Mouse (Mus musculus): ENCODE measurements at regions not wholly inside any gene's neighbourhood (a gene's known extent, or its start where the extent isn't known, plus 50 kb on each side); places are given as distances from the start of the nearest gene placed in this dataset.
A peak's percentile ranks its signal among the peaks of the same experiment; 100 is the strongest.

GRCm38 (mm10) chr2:48539465-48540055 is 274.3 kb upstream of the Acvr2a start:
- no peak for DNase-seq (ENCODE audit: low spot score)

- DNase-seq (ENCODE audit: low spot score), result no peak
These were observed 269.5 kb upstream of the Acvr2a start for GRCm38 (mm10) chr2:48544377-48544776.

DNA sequence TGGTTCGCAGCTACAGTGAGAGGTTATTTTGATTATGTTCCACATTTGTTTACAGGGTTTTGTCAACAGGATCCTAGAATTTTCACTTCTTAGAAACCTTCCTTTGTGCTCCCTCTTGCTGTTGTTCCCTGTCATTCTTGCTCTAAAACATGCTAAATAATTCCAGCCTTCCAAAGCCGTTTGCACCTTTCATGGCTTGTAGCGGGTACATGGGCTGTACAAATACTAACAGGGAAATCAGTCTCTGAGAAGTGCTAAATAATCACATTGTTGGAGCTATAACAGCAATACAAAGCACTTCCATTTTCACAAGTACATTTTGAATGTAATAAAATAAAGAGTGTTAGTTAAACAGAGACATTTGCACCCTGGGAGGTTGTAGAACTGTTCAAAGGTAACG is 268.8 kb upstream of the Acvr2a start:
- DNase-seq (ENCODE audit: low spot score), result no peak

DNA sequence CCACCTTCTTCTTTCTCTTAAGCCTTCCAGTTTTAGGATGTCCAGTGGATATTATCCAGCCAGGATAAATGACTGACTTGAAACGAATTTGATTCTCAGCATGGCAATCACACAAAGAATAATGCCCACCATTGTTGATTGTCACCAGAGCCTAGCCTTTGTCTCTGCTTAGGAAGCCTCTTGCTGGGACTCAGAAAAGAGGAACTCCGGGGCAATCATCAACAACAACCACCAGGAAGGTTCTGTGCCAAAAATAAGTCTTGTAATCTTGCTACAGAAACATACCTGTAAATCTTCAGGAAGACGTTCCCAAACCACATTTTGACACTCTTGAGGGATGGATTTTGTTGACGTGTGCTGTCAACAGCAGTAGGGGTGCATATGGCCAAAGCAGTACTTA is 268.2 kb upstream of the Acvr2a start:
- DNase-seq (ENCODE audit: low spot score), result no peak

GRCm38 (mm10) chr2:48546194-48546593 is 267.7 kb upstream of the Acvr2a start:
- DNase-seq (ENCODE audit: low spot score), result no peak

GRCm38 (mm10) chr2:48556600-48556999 is 257.3 kb upstream of the Acvr2a start:
- no peak for DNase-seq (ENCODE audit: low spot score)

GRCm38 (mm10) chr2:48557123-48557522 is 256.8 kb upstream of the Acvr2a start:
- no peak for DNase-seq (ENCODE audit: low spot score)

DNA sequence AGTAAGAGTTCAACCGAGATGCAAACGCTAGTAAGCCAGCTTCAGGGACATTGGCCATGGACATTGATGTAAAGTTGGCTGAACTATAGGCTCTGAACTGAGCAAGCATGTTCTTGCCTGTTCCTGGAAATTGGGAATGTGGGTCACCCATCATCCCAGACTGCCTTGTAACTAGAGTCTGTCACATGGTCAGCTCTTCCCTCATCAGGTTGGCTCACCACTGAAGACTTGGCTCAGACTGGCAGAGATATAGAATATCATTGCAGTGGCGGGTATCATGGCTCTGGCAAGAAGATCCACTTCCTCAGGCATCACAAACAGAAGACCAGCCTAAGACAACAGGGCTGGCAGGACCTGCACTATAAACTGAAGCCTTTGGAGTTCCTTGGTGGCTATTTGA is 255.3 kb upstream of the Acvr2a start:
- DNase-seq (ENCODE audit: low spot score), result no peak

- DNase-seq (ENCODE audit: low spot score), result no peak
These were observed 250.3 kb upstream of the Acvr2a start for GRCm38 (mm10) chr2:48563636-48564035.

GRCm38 (mm10) chr2:48564170-48564569 is 249.7 kb upstream of the Acvr2a start:
- no peak for DNase-seq (ENCODE audit: low spot score)

DNA sequence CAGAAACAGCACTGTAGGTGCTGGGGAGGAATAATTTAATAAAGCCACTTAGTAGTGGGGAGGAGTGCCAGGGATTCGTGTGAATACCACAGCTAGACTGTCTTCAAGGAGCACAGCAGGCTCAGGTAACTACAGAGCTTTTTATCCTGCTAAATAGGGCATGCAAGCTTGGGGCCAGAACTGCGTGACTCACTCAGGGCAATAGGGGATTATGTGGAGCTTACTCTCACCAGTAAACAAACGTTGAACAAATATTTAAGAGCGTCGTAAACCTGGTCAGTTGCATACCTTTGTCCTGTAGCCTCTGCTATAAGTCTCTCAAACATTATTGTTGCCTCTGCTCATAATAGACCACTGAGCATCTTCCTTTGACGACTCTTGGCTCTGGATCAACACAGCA is 246.0 kb upstream of the Acvr2a start:
- DNase-seq (ENCODE audit: low spot score), result no peak

DNA sequence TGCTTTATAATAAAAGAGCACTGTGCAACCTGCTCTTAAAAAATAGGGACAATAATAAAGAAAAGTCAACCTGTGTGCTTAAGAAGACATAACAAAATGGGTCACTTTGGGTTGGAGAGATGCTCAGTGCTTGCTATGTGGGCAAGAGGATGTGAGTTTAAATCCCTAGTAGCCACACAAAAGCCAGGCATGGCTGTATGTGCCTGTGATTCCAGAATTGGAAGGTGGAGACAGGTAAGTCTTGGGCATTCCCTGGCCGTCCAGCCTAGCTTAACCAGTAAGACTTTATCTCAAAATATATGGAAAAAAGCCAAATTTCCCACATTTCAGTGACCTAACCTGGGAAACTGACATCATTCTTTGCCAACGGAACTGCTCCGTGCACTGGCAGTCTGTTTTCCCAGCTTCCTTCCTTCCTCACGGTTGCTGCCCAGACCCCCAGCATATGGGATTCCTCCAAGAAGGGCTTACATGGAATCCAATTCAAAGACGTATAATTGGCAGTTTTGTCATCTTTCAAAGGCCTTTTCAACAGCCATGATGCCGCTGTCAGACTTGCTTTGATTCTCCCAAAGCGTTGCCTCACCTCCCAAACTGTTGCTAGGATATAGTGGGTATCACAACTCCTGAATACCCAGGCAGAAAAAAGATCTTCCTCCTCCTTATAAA is 227.6 kb upstream of the Acvr2a start:
- no peak for DNase-seq (ENCODE audit: low spot score)

DNA sequence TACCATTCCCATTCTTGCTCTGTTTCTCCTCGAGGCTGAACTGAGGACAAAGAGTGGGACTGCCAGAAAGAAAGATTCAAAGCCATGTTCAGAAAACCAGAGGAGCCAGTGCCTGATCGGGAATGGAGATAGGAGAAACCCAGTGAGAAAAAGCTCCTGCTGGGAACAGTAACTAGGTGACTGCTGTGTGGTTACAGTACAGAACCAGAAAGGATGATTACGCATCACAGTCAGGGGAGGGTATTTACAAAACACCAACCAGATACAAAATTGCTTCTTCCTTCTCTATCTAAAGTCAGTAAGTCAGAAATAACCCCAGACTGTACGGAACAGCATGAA is 227.1 kb upstream of the Acvr2a start:
- no peak for DNase-seq (ENCODE audit: low spot score)

DNA sequence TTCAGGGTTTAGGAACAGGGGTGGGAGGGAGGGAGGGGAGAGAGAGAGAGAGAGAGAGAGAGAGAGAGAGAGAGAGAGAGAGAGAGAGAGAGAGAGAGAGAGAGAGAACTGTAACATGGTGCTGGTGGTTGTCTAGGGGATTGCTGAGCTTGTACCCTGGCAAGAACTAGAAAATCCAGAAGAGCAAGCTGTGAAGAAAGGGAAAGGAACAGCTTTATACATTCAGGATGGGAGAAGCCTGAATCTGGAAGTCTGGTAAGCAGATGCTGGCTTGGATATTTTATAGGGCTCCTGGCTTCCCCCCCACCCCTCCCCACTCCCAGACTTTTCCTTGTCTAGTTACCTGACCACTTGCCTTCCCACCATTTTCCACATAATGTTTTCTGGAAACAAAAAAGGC is 224.2 kb upstream of the Acvr2a start:
- DNase-seq (ENCODE audit: low spot score), result no peak

GRCm38 (mm10) chr2:48597793-48598583 is 215.9 kb upstream of the Acvr2a start:
- DNase-seq (ENCODE audit: low spot score), result peak; percentile 57

- no peak for DNase-seq (ENCODE audit: low spot score)
These were observed 214.5 kb upstream of the Acvr2a start for GRCm38 (mm10) chr2:48599367-48599766.

DNA sequence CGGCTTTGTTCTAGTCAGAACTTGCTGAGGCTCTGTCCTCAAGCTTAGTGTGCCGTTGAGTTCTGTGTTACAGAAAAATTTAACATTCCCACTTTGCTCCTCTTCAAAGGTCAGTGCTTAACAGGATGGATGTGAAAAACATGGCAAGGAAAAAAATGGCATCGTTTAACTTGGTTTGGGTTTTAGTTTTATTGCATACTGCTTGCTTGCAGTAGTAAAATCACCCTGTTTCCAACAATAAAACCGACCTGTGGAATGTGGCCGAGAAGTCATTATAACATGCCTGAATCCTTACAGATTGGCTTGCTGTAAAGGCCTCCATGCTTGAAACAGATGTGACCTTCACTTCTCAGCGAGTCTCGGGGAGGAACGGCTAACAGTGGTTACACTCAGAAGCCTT is 212.1 kb upstream of the Acvr2a start:
- peak; percentile 23 for DNase-seq (ENCODE audit: low spot score)

DNA sequence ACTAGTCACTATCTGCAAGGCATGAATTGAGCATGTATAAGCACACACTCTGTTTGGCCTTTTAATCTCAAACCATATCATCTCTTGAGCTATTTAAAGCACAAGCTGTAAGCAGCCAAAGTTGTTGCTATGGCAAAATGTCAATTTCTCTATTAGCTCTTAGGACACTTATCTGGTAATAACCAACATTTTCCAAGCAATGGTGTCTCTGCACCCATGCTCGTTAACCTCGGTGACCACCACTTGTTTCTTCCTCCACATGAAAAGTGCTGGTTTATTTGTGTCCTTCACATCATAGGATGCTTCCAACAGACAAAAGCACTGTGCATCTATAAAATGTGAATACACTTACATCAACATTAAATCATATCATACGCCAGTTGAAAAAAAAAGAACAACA is 204.4 kb upstream of the Acvr2a start:
- no peak for DNase-seq (ENCODE audit: low spot score)

GRCm38 (mm10) chr2:48612251-48612650 is 201.7 kb upstream of the Acvr2a start:
- no peak for DNase-seq (ENCODE audit: low spot score)

DNA sequence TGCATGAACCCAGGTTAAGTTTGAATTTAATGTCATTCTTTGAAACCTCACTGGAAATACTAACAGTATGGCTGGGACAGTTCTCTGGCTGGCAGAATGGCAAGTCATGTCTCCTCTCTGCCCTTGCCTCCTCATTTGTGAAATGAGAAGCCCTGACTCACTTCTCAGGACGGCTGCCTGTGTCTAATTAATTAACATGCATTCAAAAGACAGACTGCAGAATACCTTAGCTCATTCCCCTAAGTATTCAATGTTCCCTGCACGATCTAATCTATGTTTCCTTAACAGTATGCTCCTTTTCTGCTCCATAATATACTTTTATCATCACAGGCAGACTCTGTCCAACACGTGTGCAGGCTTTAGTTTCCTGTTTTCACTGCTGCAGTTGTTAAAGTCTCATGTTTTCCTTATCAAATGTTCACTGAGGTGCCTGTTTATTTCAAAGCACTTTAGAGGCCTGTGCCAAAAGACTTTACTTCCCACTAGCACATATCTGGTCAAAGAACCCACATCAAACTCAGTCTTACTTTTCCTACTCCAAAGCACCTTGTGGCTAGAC is 196.7 kb upstream of the Acvr2a start:
- no peak for DNase-seq (ENCODE audit: low spot score)

DNA sequence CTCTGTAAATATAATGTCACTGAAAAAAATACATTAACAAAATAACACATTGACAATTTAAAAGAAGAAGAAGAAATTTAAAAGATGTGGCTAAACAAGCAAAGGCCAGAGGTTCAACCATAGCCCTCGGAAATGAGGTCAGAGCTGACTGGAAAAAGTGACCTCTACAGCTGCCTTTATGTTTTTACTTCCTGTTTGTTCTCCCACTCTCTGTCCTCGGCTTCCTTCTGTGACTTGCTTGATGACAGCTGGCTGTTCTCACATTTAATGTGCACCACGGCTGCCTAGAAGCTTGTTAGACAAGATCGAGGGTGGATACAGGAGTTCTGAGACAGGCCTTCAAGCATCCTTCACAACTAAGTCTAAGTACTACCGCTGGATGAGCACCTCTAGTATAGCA is 194.9 kb upstream of the Acvr2a start:
- no peak for DNase-seq (ENCODE audit: low spot score)

DNA sequence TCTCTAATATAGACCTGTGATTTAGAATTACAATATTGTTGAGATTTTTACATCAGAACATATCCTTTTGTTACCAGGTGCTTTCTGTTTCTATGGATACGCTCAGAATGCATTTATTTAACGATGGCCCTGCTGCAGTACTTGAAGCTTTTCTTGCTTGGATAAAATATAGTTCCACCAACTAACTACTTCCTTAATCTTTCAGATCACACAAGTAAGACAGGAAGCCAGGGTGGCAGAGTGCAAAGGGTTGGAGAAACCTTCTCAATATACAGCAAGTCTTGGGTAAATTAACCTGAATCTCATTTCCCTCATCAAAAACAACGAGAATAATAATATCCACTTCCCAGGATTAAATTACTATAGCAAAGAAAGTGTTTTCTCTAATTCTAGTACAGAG is 193.1 kb upstream of the Acvr2a start:
- no peak for DNase-seq (ENCODE audit: low spot score)

DNA sequence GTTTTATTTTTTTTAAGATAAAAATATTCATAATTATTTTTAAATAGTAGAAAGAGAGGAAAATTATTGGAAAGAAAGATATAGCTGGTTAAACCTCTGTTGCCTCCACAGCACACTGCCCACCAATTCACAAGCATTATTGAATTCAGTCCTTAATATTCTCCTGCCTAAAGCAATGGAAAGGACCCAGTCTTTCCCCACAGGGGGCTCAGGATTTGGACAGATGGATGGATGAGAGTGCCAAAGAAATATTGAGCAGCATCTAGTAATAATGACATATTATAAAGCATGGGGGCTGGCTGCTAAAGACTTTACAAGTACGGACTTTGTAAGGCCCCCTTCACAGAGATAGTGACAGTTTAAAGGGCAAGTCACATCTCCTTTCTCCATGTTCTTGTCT is 191.6 kb upstream of the Acvr2a start:
- DNase-seq (ENCODE audit: low spot score), result no peak
